Mouse (Mus musculus) embryonic facial prominence, embryonic 13.5 days (tissue): ENCODE measurements at regions not wholly inside any gene's neighbourhood (a gene's known extent, or its start where the extent isn't known, plus 50 kb on each side); places are given as distances from the start of the nearest gene placed in this dataset.
A peak's percentile ranks its signal among the peaks of the same experiment; 100 is the strongest.

Source experiments
- ATAC-seq: fragments of 200-750 bp; cut with Nextera tagmentation; 2 replicates; pipeline ENCODE4 v1.8.0; 2017; ENCODE audit warnings: low read depth; ENCODE audit not compliant: insufficient number of reproducible peaks, insufficient read depth, low FRiP score, low TSS enrichment
- H3K27ac ChIP-seq: fragments of 300-500 bp; sonication (generic); 2 replicates; pipeline ENCODE4 v1.5.1; 2015; ENCODE audit warnings: moderate library complexity, mild to moderate bottlenecking, inconsistent platforms
- H3K27me3 ChIP-seq: fragments of 300-500 bp; sonication (generic); 2 replicates; pipeline ENCODE4 v1.6.1; 2015; ENCODE audit warnings: mild to moderate bottlenecking, inconsistent platforms
- H3K36me3 ChIP-seq: fragments of 300-500 bp; sonication (generic); 2 replicates; pipeline ENCODE4 v1.6.1; 2015; ENCODE audit warnings: mild to moderate bottlenecking, inconsistent platforms
- H3K4me1 ChIP-seq: fragments of 300-500 bp; sonication (generic); 2 replicates; pipeline ENCODE4 v1.6.1; 2015; ENCODE audit warnings: inconsistent platforms
- H3K4me2 ChIP-seq: fragments of 300-500 bp; sonication (generic); 2 replicates; pipeline ENCODE4 v1.6.1; 2015; ENCODE audit warnings: moderate library complexity, mild to moderate bottlenecking, inconsistent platforms
- H3K4me3 ChIP-seq: fragments of 300-500 bp; sonication (generic); 2 replicates; pipeline ENCODE4 v1.5.1; 2015; ENCODE audit warnings: mild to moderate bottlenecking, inconsistent platforms
- H3K9ac ChIP-seq: fragments of 300-500 bp; sonication (generic); 2 replicates; pipeline ENCODE4 v1.6.1; 2015; ENCODE audit warnings: mild to moderate bottlenecking, inconsistent platforms
- H3K9me3 ChIP-seq: fragments of 300-500 bp; sonication (generic); 2 replicates; pipeline ENCODE4 v1.6.1; 2016; ENCODE audit warnings: inconsistent platforms
- WGBS: fragments of 180-500 bp; shearing (Covaris S2); methylation state at CpG from one replicate; pipeline ENCODE4 v1.1.7; 2015; ENCODE audit warnings: mixed read lengths; 5-methylcytosine and 5-hydroxymethylcytosine counted together

GRCm38 (mm10) chr8:125367374-125367773 is 202.2 kb downstream of the Sipa1l2 start:
- no peak overlapping the region for H3K4me3 ChIP-seq
- 78% methylated on average over 4 of the region's 4 CpGs for WGBS
- H3K27ac ChIP-seq: no peak overlapping the region
- no peaks in the 10 kb centered on the region for H3K36me3 ChIP-seq
- ATAC-seq: no peak
- H3K9me3 ChIP-seq: no peaks in the 10 kb centered on the region
- H3K4me2 ChIP-seq: no peak overlapping the region
- H3K4me1 ChIP-seq: peaks cover 19% of the 10 kb centered on the region
- no peaks in the 10 kb centered on the region for H3K27me3 ChIP-seq
- H3K9ac ChIP-seq: no peak overlapping the region

GRCm38 (mm10) chr8:125365004-125365403 is 204.6 kb downstream of the Sipa1l2 start:
- H3K27me3 ChIP-seq: no peaks in the 10 kb centered on the region
- H3K9me3 ChIP-seq: peaks cover 5% of the 10 kb centered on the region
- no peak for ATAC-seq
- H3K4me2 ChIP-seq: no peak overlapping the region
- H3K4me1 ChIP-seq: peaks cover 14% of the 10 kb centered on the region
- H3K4me3 ChIP-seq: no peak overlapping the region
- H3K36me3 ChIP-seq: no peaks in the 10 kb centered on the region
- 91% methylated on average over 5 of the region's 5 CpGs for WGBS
- H3K27ac ChIP-seq: no peak overlapping the region
- no peak overlapping the region for H3K9ac ChIP-seq

- Histone ChIP-seq H3K9ac (no peak overlapping the region), H3K4me2 (no peak overlapping the region), H3K27ac (no peak overlapping the region), H3K9me3 (peaks cover 8% of the 10 kb centered on the region), H3K4me3 (no peak overlapping the region), H3K36me3 (no peaks in the 10 kb centered on the region), H3K27me3 (no peaks in the 10 kb centered on the region), H3K4me1 (peaks cover 23% of the 10 kb centered on the region)
- 86% methylated on average over 2 of the region's 2 CpGs for WGBS
- no peak for ATAC-seq
These were observed 210.2 kb downstream of the Sipa1l2 start for GRCm38 (mm10) chr8:125359456-125359855.

GRCm38 (mm10) chr8:125357759-125358158 is 211.8 kb downstream of the Sipa1l2 start:
- no peak overlapping the region for H3K27ac ChIP-seq
- 85% methylated on average over 3 of the region's 3 CpGs for WGBS
- ATAC-seq: no peak
- H3K4me1 ChIP-seq: peaks cover 29% of the 10 kb centered on the region
- H3K9me3 ChIP-seq: peaks cover 8% of the 10 kb centered on the region
- H3K4me3 ChIP-seq: no peak overlapping the region
- no peaks in the 10 kb centered on the region for H3K36me3 ChIP-seq
- H3K27me3 ChIP-seq: no peaks in the 10 kb centered on the region
- H3K9ac ChIP-seq: no peak overlapping the region
- no peak overlapping the region for H3K4me2 ChIP-seq

DNA sequence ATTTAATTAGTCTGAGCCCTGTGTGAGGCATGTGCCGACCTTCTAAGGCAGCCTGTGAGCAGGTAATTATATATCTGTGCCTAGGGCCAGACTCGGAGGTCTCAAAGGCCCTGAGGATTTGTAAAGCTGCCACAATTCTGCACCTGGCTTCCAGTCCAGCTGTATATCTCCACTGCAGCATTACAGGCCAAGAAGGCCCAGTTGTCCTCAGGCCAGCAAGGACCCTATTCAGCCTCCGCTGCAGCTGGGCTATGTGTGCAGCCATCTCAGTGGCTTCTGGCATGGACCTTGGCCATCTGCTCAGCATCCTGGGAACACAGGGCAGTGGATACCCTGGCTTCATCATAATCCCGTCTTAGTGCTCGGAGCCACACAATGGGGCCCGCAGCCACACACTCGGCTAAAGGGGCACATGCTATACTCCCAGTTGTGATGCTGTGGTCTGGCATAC is 214.5 kb downstream of the Sipa1l2 start:
- H3K4me1 ChIP-seq: peaks cover 29% of the 10 kb centered on the region
- H3K27me3 ChIP-seq: no peaks in the 10 kb centered on the region
- no peak overlapping the region for H3K9ac ChIP-seq
- no peak overlapping the region for H3K4me2 ChIP-seq
- 38% methylated on average over 7 of the region's 7 CpGs for WGBS
- H3K9me3 ChIP-seq: peaks cover 3% of the 10 kb centered on the region
- H3K36me3 ChIP-seq: no peaks in the 10 kb centered on the region
- ATAC-seq: no peak
- H3K27ac ChIP-seq: peak overlapping the region; percentile 48; the same call in 1 of the 2 replicates
- no peak overlapping the region for H3K4me3 ChIP-seq

DNA sequence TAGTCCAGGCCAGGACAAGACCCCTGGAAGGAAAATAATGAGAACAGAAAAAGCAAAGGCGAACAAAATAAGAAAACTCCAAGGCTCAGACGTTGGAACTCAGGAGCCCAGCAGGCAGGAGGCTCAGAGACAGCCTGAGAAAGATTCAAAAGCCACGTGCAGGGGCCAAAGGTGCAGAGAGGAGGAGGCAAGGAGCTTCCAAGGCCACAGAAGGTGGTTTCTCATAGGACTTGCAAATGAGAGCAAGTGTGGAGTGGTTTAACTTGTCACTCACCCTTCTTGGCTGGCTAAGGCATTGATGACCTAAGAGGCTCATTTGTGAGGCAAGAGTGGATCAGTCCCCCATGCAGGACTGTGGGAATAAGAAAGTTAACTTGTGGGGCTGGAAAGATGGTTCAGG is 217.3 kb downstream of the Sipa1l2 start:
- Histone ChIP-seq H3K9me3 (no peaks in the 10 kb centered on the region), H3K4me3 (no peak overlapping the region), H3K27ac (no peak overlapping the region), H3K4me2 (no peak overlapping the region), H3K4me1 (peaks cover 45% of the 10 kb centered on the region), H3K27me3 (no peaks in the 10 kb centered on the region), H3K36me3 (no peaks in the 10 kb centered on the region), H3K9ac (no peak overlapping the region)
- ATAC-seq: no peak
- 53% methylated on average over 3 of the region's 3 CpGs for WGBS

DNA sequence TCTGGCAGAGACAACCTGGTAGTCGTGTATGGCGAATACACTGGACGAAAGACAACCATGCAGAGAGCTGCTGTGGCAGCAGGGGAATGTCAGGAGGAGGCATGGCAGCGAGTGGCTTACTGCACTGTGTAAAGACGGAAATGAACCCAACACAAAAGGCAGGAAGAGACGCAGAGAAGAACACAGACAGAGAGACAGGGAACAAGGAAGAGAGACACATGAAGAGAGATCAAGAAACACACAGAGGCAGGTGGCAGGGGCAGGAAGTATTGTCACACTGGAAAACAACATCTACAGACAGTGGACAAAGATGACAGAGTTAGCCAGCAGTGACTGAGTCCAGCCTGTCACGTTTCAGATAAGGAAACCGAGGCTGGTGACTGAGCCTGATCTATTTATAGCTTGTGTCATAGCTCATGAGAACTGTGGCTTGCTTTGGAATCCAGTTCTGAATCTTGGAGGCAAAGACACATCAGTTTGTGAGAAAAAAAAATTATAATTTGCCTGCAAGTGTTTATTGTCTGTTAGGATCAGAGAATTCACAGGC is 218.0 kb downstream of the Sipa1l2 start:
- H3K4me3 ChIP-seq: no peak overlapping the region
- no peak overlapping the region for H3K27ac ChIP-seq
- H3K9me3 ChIP-seq: no peaks in the 10 kb centered on the region
- WGBS: 78% methylated on average over 8 of the region's 8 CpGs
- no peak for ATAC-seq
- H3K36me3 ChIP-seq: no peaks in the 10 kb centered on the region
- H3K4me2 ChIP-seq: no peak overlapping the region
- peaks cover 43% of the 10 kb centered on the region for H3K4me1 ChIP-seq
- no peak overlapping the region for H3K9ac ChIP-seq
- no peaks in the 10 kb centered on the region for H3K27me3 ChIP-seq

- Histone ChIP-seq H3K36me3 (no peaks in the 10 kb centered on the region), H3K27me3 (no peaks in the 10 kb centered on the region), H3K4me2 (no peak overlapping the region), H3K27ac (no peak overlapping the region), H3K9ac (no peak overlapping the region), H3K9me3 (no peaks in the 10 kb centered on the region), H3K4me3 (no peak overlapping the region), H3K4me1 (peaks cover 22% of the 10 kb centered on the region)
- 16% methylated on average over 7 of the region's 7 CpGs for WGBS
- ATAC-seq: no peak
These were observed 220.2 kb downstream of the Sipa1l2 start for GRCm38 (mm10) chr8:125349290-125350025.

- Histone ChIP-seq H3K9me3 (no peaks in the 10 kb centered on the region), H3K27me3 (no peaks in the 10 kb centered on the region), H3K36me3 (no peaks in the 10 kb centered on the region), H3K4me1 (peaks cover 31% of the 10 kb centered on the region), H3K4me2 (no peak overlapping the region), H3K4me3 (no peak overlapping the region), H3K9ac (no peak overlapping the region), H3K27ac (no peak overlapping the region)
- 78% methylated on average over 8 of the region's 8 CpGs for WGBS
- ATAC-seq: no peak
These were observed 223.4 kb downstream of the Sipa1l2 start for GRCm38 (mm10) chr8:125346182-125346581.

GRCm38 (mm10) chr8:125345571-125345970 is 224.0 kb downstream of the Sipa1l2 start:
- WGBS: 84% methylated on average over 10 of the region's 10 CpGs
- peaks cover 31% of the 10 kb centered on the region for H3K4me1 ChIP-seq
- no peak overlapping the region for H3K4me2 ChIP-seq
- no peaks in the 10 kb centered on the region for H3K27me3 ChIP-seq
- no peaks in the 10 kb centered on the region for H3K36me3 ChIP-seq
- no peak overlapping the region for H3K4me3 ChIP-seq
- ATAC-seq: no peak
- H3K9ac ChIP-seq: no peak overlapping the region
- H3K9me3 ChIP-seq: no peaks in the 10 kb centered on the region
- H3K27ac ChIP-seq: no peak overlapping the region

DNA sequence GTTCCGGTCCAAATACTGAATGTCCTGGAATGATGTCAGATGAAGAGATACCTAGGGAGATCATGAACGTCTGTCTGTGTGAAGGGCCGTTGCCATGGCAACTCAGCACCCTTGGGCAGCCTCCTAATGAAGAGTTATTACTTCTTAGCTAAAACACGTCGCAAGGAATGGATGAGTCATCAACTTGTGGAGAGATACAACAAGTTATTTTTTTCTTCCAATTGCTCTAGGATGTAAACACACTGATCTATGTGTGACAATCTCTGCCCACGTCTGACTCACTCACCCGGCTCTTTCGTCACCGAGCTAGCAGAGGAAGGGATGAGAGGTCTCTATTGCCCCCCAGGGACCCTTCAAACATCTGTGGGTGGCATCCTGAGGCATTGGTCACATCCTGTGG is 225.7 kb downstream of the Sipa1l2 start:
- no peaks in the 10 kb centered on the region for H3K36me3 ChIP-seq
- H3K27me3 ChIP-seq: no peaks in the 10 kb centered on the region
- no peak for ATAC-seq
- no peak overlapping the region for H3K27ac ChIP-seq
- H3K4me2 ChIP-seq: no peak overlapping the region
- no peak overlapping the region for H3K9ac ChIP-seq
- no peaks in the 10 kb centered on the region for H3K9me3 ChIP-seq
- H3K4me1 ChIP-seq: peaks cover 21% of the 10 kb centered on the region
- H3K4me3 ChIP-seq: no peak overlapping the region
- WGBS: 46% methylated on average over 9 of the region's 9 CpGs

- H3K27me3 ChIP-seq: no peaks in the 10 kb centered on the region
- no peaks in the 10 kb centered on the region for H3K9me3 ChIP-seq
- no peak overlapping the region for H3K27ac ChIP-seq
- H3K36me3 ChIP-seq: no peaks in the 10 kb centered on the region
- no peak overlapping the region for H3K4me2 ChIP-seq
- WGBS: 72% methylated on average over 9 of the region's 9 CpGs
- no peak overlapping the region for H3K4me3 ChIP-seq
- peaks cover 20% of the 10 kb centered on the region for H3K4me1 ChIP-seq
- ATAC-seq: no peak
- 0 out of 2 replicates have a peak overlapping the region, but pooled peaks have one; percentile 7 for H3K9ac ChIP-seq
These were observed 227.1 kb downstream of the Sipa1l2 start for GRCm38 (mm10) chr8:125342521-125342920.
